Mouse (Mus musculus) lung, postnatal 14 days (tissue): Measurements from ENCODE around the gene Fat2.
A peak's percentile ranks its signal among the peaks of the same experiment; 100 is the strongest.

ENCODE experiments used
- DNase-seq: peaks from one replicate; pipeline ENCODE4 v3.0.0; 2021

Gene Fat2

GRCm38 (mm10) chr11:55329868-55330772, 6.2 kb downstream of the Fat2 start:
- no peak for DNase-seq

- DNase-seq: no peak
Measured at GRCm38 (mm10) chr11:55327558-55328409, 8.6 kb downstream of the Fat2 start.

DNA sequence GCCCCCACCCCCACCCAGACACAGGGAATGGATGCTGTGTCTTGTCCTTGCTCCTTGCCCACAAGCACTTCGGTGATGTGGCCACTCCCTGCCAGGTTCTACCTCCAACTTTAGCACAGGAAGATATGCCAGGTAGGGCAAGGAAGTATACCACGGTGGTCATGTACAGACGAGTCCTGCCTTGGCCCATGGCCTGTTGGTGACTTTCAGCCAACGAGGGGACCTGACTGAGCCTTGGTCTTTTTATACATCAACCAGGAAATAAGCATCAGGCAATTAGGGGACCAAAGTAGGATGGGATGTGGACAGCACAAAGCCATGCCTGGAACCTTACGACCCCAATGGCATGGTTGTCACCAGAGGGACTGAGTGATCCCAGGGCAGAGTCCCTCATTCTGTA, 9.3 kb downstream of the Fat2 start:
- DNase-seq: no peak

- DNase-seq: no peak
Measured at GRCm38 (mm10) chr11:55326211-55326610, 10.2 kb downstream of the Fat2 start.

- DNase-seq: no peak
Measured at GRCm38 (mm10) chr11:55323854-55324253, 12.5 kb downstream of the Fat2 start.

- DNase-seq: no peak
Measured at GRCm38 (mm10) chr11:55320990-55321389, 15.4 kb downstream of the Fat2 start.

DNA sequence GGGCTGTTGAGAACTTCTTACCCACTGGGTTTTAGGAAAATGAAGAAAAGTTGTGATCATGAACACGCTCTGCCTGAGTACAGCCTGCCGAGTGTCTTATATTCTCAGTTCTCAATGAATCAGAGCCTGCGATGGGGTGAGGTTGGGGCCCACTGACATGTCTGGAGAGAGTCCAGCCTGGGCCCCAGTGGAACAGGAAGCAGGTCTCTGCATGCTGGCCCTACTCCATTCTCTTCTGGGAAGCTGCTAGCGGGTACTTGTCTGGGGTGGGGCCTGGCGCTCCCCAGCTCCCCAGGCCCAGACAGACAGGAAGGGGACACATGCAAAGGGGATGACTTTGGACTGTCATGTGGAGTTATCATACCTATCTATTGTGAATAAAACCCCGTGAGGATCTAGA, 20.4 kb downstream of the Fat2 start:
- no peak for DNase-seq

- DNase-seq: no peak
Measured at GRCm38 (mm10) chr11:55314704-55315047, 21.7 kb downstream of the Fat2 start.

- peak; percentile 24 for DNase-seq
Measured at GRCm38 (mm10) chr11:55313768-55314703, 22.3 kb downstream of the Fat2 start.

DNA sequence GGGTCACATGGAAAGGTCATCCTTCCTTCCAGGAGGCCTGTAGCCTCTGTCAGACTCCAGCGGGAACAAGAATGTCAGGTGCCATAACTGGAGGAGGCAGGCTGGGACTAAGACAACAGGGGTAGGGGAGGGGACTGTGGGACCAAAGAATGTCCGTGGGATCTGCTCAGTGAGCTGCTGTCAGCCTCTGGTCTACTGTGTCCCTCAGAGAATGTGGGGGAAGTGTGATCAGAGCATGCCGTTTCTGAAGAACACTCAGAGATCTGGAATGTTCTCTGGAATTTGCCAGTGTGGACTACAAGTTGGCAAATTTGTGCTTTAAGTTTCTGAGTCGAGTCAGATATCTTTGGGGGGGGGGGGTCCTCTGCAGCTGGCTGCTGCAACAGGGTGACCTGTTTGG, 34.0 kb downstream of the Fat2 start:
- no peak for DNase-seq

DNA sequence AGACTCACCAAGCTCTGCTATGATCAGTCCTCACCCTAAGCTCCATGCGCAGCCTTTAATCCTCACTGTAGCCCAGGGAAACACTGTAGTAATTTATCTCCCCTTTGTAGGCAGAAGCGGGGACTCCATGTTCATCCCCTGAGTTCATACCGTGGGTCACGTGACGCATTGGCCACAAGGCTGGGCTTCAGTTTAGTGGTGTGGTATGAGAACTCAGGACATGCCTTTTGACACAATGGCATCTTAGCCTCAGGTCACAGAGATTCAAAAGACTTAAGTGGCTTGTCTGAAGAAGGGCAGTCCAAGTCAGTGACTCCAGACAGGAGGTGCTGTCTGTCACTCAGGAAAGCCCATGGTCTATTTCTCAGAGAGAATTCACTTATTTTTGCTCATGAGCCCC, 43.2 kb downstream of the Fat2 start:
- DNase-seq: no peak

DNA sequence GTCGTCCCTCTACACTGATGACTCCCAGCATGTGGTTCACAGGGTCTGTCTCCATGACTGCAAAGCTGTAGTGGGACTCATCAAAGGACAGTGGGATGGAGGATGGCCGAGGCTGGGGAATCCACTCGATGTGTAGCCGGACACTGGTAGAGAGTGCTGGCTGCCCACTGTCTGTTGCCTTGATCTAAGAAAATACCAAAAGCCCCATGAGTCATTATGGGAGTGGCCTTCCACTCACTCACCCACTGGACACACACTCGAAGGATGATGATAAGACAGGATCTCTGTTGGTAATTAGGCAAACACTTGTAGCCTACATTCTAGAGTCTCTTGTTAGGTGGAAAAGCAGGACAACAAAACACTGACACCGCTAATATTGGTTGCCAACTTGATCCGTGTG, 44.5 kb downstream of the Fat2 start:
- DNase-seq: no peak

GRCm38 (mm10) chr11:55289851-55290391, 46.4 kb downstream of the Fat2 start:
- DNase-seq: no peak

DNA sequence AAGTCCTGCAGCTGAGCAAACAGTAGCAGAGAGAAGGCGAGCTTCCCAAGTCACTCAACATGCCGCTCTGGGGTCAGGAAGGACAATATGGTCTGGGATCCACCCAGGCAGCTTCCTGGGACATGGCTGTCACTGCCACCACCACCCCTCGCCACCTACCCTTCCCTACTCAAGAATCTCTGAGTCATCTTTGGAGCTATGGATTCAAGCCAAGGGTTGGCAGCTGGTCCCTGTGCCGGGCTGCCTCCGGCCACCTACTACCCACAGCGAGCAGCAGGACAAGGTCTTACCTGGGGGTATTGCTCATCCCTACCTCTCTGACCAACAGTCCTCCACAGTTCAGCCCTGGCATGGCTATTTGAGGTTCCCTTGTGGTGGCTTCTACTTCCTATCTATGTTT, 61.6 kb downstream of the Fat2 start:
- peak; percentile 8 for DNase-seq

DNA sequence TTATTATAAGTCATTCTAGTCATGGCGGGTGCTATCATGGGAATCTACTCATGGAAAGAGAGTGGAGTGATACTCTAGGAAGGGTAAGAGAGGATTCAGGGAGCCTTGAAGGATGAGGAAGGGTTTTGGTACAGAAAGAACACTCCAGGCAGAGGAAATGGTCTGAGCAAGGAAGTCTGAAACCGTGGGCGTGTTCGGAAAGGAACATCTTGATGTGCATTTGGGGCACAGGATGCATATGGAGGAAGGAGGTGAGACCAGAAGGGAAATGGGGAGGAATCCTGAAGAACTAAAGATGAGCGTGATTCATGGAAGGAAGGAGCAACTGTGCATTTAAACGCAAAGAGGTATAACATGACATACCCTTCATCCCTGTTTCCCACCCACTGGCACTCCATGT, 67.8 kb downstream of the Fat2 start:
- no peak for DNase-seq

- DNase-seq: no peak
Measured at GRCm38 (mm10) chr11:55265647-55266046, 70.7 kb downstream of the Fat2 start.

DNA sequence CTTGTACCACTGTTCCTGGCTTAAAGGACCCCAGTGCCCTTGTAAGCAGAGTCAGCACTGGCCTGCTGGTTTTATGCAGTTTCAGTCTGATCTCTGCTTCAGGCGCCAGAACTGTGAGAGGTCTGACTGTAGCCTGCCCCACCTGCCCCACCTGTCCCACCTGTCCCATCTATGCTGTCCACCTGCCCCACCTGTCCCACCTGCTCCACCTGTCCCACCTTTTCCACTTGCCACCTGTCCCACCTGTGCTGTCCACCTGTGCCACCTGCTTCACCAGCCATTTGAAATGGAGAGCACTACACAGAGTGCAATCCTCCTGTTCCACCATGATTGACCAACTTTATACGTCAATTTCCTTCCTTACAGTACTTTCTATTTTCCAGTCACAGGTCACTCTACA, 72.0 kb downstream of the Fat2 start:
- no peak for DNase-seq

DNA sequence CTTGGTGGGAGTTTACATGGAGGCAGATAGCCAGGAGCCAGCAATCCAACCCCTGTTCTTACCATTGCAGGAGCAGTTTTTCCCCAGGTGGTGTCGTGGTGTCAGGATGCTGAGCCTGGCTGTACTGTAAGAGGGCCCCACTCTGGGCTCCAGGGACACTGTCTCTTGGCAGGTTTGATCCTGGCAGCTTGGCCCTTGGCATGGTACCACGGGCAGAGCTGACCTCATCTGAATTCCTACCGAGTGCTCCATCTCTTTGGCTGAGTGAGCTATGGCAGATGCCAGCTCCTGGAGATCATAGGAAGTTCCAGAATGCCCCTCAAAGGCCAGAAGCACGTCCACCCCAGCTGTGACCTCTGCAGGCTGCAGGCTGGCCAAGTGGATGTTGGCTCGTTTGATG, 74.4 kb downstream of the Fat2 start:
- DNase-seq: no peak

DNA sequence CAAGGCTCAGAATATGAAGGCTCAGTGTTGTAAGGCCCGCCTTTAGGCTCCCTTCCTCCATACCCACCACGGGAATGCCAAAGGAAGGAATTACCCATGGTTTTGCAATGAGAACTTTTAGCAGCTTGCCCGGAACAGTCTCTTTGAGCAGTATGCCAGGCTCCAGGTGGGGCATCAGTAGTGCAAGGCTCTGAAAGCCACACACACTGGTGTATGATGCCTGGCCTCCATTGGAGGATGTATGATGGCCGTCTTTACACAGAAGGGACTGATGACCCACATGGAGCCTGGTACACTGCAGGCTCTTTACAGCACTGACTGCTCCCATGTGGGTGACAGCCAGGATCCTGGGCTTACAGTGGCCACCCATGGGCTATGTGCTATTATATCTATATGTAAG, 75.3 kb downstream of the Fat2 start:
- DNase-seq: no peak

GRCm38 (mm10) chr11:55253391-55253790, 83.0 kb downstream of the Fat2 start:
- DNase-seq: no peak

DNA sequence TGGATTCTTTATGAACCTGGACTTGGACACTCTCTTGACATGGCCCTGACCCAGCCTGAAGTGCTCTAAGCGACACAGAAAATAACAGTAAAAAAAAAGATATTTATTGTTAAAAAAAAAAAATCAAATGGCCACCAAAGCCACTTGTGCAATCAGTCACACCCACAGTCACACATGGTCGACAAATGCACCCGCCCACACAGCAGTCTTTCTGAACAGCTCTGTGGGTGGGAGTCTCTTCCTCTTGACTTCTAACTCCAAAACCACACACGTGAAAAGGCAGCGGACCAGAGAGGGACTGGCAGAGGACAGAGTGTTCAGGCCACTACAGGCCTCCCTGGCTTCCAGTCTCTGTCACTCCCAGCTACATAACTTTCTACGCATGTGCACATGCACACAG, 85.8 kb downstream of the Fat2 start:
- DNase-seq: no peak

GRCm38 (mm10) chr11:55240556-55240955, 95.8 kb downstream of the Fat2 start:
- peak; percentile 78 for DNase-seq

- DNase-seq: no peak
Measured at GRCm38 (mm10) chr11:55239496-55239895, 96.9 kb downstream of the Fat2 start.
